Mouse (Mus musculus) neural tube, embryonic 14.5 days (tissue): ENCODE measurements at regions not wholly inside any gene's neighbourhood (a gene's known extent, or its start where the extent isn't known, plus 50 kb on each side); places are given as distances from the start of the nearest gene placed in this dataset.

Experiments
- ATAC-seq: fragments of 200-750 bp; cut with Nextera tagmentation; 2 replicates; pipeline ENCODE4 v1.8.0; 2017; ENCODE audit warnings: low read depth, mild to moderate bottlenecking, moderate TSS enrichment, moderate library complexity
- H3K27ac ChIP-seq: fragments of 300-500 bp; sonication (generic); 2 replicates; pipeline ENCODE4 v1.5.1; 2014; ENCODE audit warnings: low read depth, mild to moderate bottlenecking, control low read depth, low read length, moderate library complexity, mixed read lengths
- H3K27me3 ChIP-seq: fragments of 300-500 bp; sonication (generic); 2 replicates; pipeline ENCODE4 v1.6.1; 2014; ENCODE audit warnings: low read length; ENCODE audit not compliant: control insufficient read depth, insufficient read depth
- H3K36me3 ChIP-seq: fragments of 300-500 bp; sonication (generic); 2 replicates; pipeline ENCODE4 v1.6.1; 2014; ENCODE audit warnings: low read length, mixed read lengths; ENCODE audit not compliant: control insufficient read depth, insufficient read depth
- H3K4me1 ChIP-seq: fragments of 300-500 bp; sonication (generic); 2 replicates; pipeline ENCODE4 v1.6.1; 2014; ENCODE audit warnings: low read length; ENCODE audit not compliant: control insufficient read depth, insufficient read depth
- H3K4me2 ChIP-seq: fragments of 300-500 bp; sonication (generic); 2 replicates; pipeline ENCODE4 v1.6.1; 2014; ENCODE audit warnings: mild to moderate bottlenecking, low read depth, low read length, control low read depth
- H3K4me3 ChIP-seq: fragments of 300-500 bp; sonication (generic); 2 replicates; pipeline ENCODE4 v1.5.1; 2014; ENCODE audit warnings: low read depth, low read length, control low read depth, mixed read lengths
- H3K9ac ChIP-seq: fragments of 300-500 bp; sonication (generic); replicated peaks from 2 replicates; pipeline ENCODE4 v1.6.1; 2014; ENCODE audit warnings: low read depth, mild to moderate bottlenecking, control low read depth, low read length, mixed read lengths
- H3K9me3 ChIP-seq: fragments of 300-500 bp; sonication (generic); 2 replicates; pipeline ENCODE4 v1.6.1; 2016; ENCODE audit warnings: low read length; ENCODE audit not compliant: control insufficient read depth
- WGBS: fragments of 180-500 bp; shearing (Covaris S2); extraction: QIAGEN DNeasy Blood & Tissue Kit; methylation state at CpG from one replicate; pipeline ENCODE4 v1.1.7; 2014; 5-methylcytosine and 5-hydroxymethylcytosine counted together

- Histone ChIP-seq H3K9me3 (no peaks in the 10 kb centered on the region), H3K4me2 (no peak overlapping the region), H3K27me3 (no peaks in the 10 kb centered on the region), H3K4me1 (no peaks in the 10 kb centered on the region), H3K36me3 (no peaks in the 10 kb centered on the region), H3K27ac (no peak overlapping the region), H3K9ac (no peak overlapping the region), H3K4me3 (no peak overlapping the region)
- no peak for ATAC-seq
- WGBS = 74% methylated on average over 1 of the region's 1 CpGs
Measured at GRCm38 (mm10) chr8:75353786-75354185, 52.6 kb downstream of the Gm10358 start.

GRCm38 (mm10) chr8:75350141-75350540 is 56.2 kb downstream of the Gm10358 start:
- Histone ChIP-seq H3K9ac (no peak overlapping the region), H3K4me1 (no peaks in the 10 kb centered on the region), H3K4me3 (no peak overlapping the region), H3K27ac (no peak overlapping the region), H3K9me3 (no peaks in the 10 kb centered on the region), H3K36me3 (no peaks in the 10 kb centered on the region), H3K27me3 (no peaks in the 10 kb centered on the region), H3K4me2 (no peak overlapping the region)
- ATAC-seq = no peak
- 65% methylated on average over 1 of the region's 1 CpGs for WGBS

- H3K36me3 ChIP-seq = no peaks in the 10 kb centered on the region
- WGBS = 54% methylated on average over 1 of the region's 1 CpGs
- no peak overlapping the region for H3K9ac ChIP-seq
- H3K9me3 ChIP-seq = no peaks in the 10 kb centered on the region
- no peak for ATAC-seq
- H3K27ac ChIP-seq = no peak overlapping the region
- no peaks in the 10 kb centered on the region for H3K27me3 ChIP-seq
- H3K4me2 ChIP-seq = no peak overlapping the region
- H3K4me1 ChIP-seq = no peaks in the 10 kb centered on the region
- H3K4me3 ChIP-seq = no peak overlapping the region
Measured at GRCm38 (mm10) chr8:75348047-75348446, 58.3 kb downstream of the Gm10358 start.

- no peak overlapping the region for H3K9ac ChIP-seq
- WGBS = 75% methylated on average over 1 of the region's 1 CpGs
Measured at GRCm38 (mm10) chr8:75320614-75321013, 85.8 kb downstream of the Gm10358 start.

GRCm38 (mm10) chr8:75318526-75318925 is 87.9 kb downstream of the Gm10358 start:
- H3K27ac ChIP-seq = no peak overlapping the region
- H3K9me3 ChIP-seq = no peaks in the 10 kb centered on the region
- H3K4me3 ChIP-seq = no peak overlapping the region
- no peaks in the 10 kb centered on the region for H3K4me1 ChIP-seq
- no peaks in the 10 kb centered on the region for H3K36me3 ChIP-seq
- H3K27me3 ChIP-seq = no peaks in the 10 kb centered on the region
- no peak for ATAC-seq
- no peak overlapping the region for H3K4me2 ChIP-seq
- no peak overlapping the region for H3K9ac ChIP-seq
- WGBS = 25% methylated on average over 4 of the region's 4 CpGs

More at GRCm38 (mm10) chr8:75320614-75321013, 85.8 kb downstream of the Gm10358 start:
- Histone ChIP-seq H3K27ac (no peak overlapping the region), H3K9me3 (no peaks in the 10 kb centered on the region), H3K27me3 (no peaks in the 10 kb centered on the region), H3K36me3 (no peaks in the 10 kb centered on the region), H3K4me2 (no peak overlapping the region), H3K4me3 (no peak overlapping the region), H3K4me1 (no peaks in the 10 kb centered on the region)
- ATAC-seq = no peak

- Histone ChIP-seq H3K4me1 (no peaks in the 10 kb centered on the region), H3K9ac (no peak overlapping the region), H3K27ac (no peak overlapping the region), H3K27me3 (no peaks in the 10 kb centered on the region), H3K36me3 (no peaks in the 10 kb centered on the region), H3K4me3 (no peak overlapping the region), H3K4me2 (no peak overlapping the region), H3K9me3 (no peaks in the 10 kb centered on the region)
- peak; percentile 81; the same call in 1 of the 2 replicates for ATAC-seq
- WGBS = 9% methylated on average over 3 of the region's 3 CpGs
Measured at GRCm38 (mm10) chr8:75315886-75316285, 90.5 kb downstream of the Gm10358 start.

GRCm38 (mm10) chr8:75309463-75309862 is 95.7 kb downstream of the Rasd2 start:
- H3K9ac ChIP-seq = no peak overlapping the region
- no peaks in the 10 kb centered on the region for H3K36me3 ChIP-seq
- no peak for ATAC-seq
- H3K4me2 ChIP-seq = no peak overlapping the region
- no peak overlapping the region for H3K27ac ChIP-seq
- H3K4me3 ChIP-seq = no peak overlapping the region
- no peaks in the 10 kb centered on the region for H3K9me3 ChIP-seq
- H3K4me1 ChIP-seq = no peaks in the 10 kb centered on the region
- whole genome bisulfite sequencing = 82% methylated on average over 2 of the region's 2 CpGs
- H3K27me3 ChIP-seq = no peaks in the 10 kb centered on the region

- Histone ChIP-seq H3K4me1 (no peaks in the 10 kb centered on the region), H3K9me3 (no peaks in the 10 kb centered on the region), H3K27me3 (no peaks in the 10 kb centered on the region), H3K27ac (no peak overlapping the region), H3K9ac (no peak overlapping the region), H3K4me3 (no peak overlapping the region), H3K36me3 (no peaks in the 10 kb centered on the region), H3K4me2 (no peak overlapping the region)
- 85% methylated on average over 3 of the region's 3 CpGs for WGBS
- no peak for ATAC-seq
Measured at GRCm38 (mm10) chr8:75291921-75292320, 78.2 kb downstream of the Rasd2 start.

GRCm38 (mm10) chr8:75289933-75290332 is 76.2 kb downstream of the Rasd2 start:
- Histone ChIP-seq H3K9ac (no peak overlapping the region), H3K4me3 (no peak overlapping the region), H3K9me3 (no peaks in the 10 kb centered on the region), H3K4me2 (no peak overlapping the region), H3K27ac (no peak overlapping the region), H3K36me3 (no peaks in the 10 kb centered on the region), H3K27me3 (no peaks in the 10 kb centered on the region), H3K4me1 (no peaks in the 10 kb centered on the region)
- 84% methylated on average over 8 of the region's 8 CpGs for WGBS
- no peak for ATAC-seq
